Mouse (Mus musculus): Measurements from ENCODE around the gene Lss. TPM values are rescaled to one million over a fixed set of nuclear protein-coding genes. Genes with fewer than 3 reads are reported as not detected.

Lss gene
- total RNA-seq, 2 experiments from 2014 or later, result 1.8 to 5.7 TPM

DNA sequence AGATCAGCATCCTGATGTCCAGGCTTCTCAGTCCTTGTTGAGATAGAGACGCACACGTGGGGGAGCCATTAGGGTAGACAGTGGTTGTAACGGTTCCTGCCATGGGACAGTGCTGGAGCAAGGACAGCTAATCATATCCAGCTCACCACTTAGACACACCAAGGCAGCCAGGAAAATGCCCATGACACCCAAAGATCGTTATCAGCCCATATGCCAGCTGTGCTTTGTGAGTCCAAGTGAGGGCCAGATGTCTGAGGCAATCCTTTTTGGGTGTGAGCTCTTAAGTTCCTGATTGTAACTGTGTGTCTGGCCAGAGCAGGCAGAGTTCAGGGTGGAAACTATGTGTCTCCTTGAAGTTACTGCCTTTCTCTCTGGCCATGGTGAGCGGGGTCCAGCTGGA is 22.7 kb downstream of the Lss start:
- no peak for ATAC-seq (replicated peaks; ENCODE audit: poor library complexity, severe bottlenecking)

DNA sequence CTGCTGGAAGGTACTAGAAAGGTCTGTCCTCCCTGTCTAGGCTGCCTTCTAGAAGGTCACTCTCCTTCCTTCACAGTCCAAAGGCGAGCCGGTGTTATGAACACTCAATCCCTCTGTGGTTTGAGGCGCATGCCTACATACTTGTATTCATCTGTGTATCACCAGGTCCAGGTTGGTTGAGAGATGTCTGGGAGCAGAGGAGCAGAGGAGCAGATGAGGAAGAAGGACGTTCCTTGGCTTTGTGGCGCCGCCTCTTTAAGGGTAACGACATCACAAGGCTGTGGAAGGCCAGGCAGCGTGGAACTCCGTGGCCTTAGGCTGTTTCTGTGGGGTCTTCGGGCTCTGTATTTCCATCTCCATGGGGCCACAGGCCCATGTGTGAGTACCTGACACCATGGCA is 30.6 kb downstream of the Lss start, which contains the start of gene Spatc1l:
Gene Spatc1l (plus strand): TSS at position 301 of the 400 bp plus-strand sequence.
- no peak for ATAC-seq (replicated peaks; ENCODE audit: poor library complexity, severe bottlenecking)

- ATAC-seq (replicated peaks; ENCODE audit: poor library complexity, severe bottlenecking), result no peak
These were observed 38.8 kb downstream of the Lss start for GRCm38 (mm10) chr10:76569996-76570685.

DNA sequence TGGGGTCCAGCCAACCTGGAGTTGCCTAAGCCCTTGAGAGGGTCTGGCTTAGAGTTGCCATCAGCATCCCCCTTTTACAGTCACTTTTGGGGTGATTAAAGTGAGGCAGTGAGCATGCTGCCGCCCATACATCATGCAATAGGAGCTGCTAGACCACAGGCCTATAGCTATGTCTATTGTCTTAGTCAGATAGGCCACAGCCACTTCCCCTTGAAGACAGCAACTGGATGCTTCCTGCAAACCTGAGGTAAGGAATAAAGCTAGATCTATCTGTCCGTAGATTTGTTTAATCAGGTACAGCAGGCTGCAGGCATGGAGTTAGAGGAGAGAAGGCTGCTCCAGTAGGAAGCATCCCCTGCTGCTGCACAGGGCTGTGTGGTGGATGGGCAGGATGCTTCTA is 39.7 kb downstream of the Lss start:
- no peak for ATAC-seq (replicated peaks; ENCODE audit: poor library complexity, severe bottlenecking)

- no peak for ATAC-seq (replicated peaks; ENCODE audit: poor library complexity, severe bottlenecking)
These were observed 40.8 kb downstream of the Lss start for GRCm38 (mm10) chr10:76572151-76572550.

GRCm38 (mm10) chr10:76575374-76575773 is 44.0 kb downstream of the Lss start, which contains the start of gene Ftcd:
Gene Ftcd (plus strand): TSS chr10:76575648.
- no peak for ATAC-seq (replicated peaks; ENCODE audit: poor library complexity, severe bottlenecking)

GRCm38 (mm10) chr10:76576920-76577319 is 45.5 kb downstream of the Lss start:
- ATAC-seq (replicated peaks; ENCODE audit: poor library complexity, severe bottlenecking), result no peak

GRCm38 (mm10) chr10:76584138-76584537 is 52.8 kb downstream of the Lss start:
- no peak for ATAC-seq (replicated peaks; ENCODE audit: poor library complexity, severe bottlenecking)

DNA sequence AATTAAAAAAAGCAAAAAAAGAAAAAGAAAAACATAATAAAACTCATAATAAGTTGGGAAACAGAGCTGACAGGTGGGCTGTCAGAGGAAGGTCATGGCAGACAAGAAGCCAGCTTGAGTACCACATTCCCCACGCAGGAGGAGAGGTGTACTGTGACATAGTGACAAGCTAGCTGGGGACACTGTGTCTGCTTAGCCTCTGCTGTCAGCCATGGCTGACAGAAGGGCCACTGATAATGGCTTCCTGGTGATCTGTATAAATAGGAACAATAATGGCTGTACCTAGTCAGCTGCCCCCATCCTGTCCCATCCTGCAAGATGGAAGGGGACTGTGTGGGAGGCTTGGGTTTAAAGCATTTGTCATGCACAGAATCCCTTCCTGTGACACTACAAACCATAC is 54.8 kb downstream of the Lss start:
- ATAC-seq (replicated peaks; ENCODE audit: poor library complexity, severe bottlenecking), result no peak

DNA sequence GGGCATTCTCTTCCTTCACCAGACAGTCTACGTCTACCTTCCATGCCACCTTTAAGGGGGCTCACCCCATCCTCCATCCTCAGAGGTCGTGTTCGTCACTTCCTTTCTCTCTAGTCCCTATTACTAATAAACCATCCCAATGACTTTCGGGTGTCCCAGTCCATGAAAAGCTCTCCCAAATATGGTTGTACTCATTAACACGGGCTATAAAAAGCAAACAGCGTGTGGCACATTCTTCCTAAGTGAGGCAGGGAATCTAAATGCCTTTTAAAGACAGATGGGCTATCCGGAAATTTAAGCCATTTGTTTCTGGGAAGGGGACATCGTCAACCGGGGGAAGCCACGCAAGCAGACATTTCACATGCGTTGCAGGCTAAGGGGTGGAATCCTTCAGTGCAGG is 58.8 kb downstream of the Lss start:
- ATAC-seq (replicated peaks; ENCODE audit: poor library complexity, severe bottlenecking), result no peak

DNA sequence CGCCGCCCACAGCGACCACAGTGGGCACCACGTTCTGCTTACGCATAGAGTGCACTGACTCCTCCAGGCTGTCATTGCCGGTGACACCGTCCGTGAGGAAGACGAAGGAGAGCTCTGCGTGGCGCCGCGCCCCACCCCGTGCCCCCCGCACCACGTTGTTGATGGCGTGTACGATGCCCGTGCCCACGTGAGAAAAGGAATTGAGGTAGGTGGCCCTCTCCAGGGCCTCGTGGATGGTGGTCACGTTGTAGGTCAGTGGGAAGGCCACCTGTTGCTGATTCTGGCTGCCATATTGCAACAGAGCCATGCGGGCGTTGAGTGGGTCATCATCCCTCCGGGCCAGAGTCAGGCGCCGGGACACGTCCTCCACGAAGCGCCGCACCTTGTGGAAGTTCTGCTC is 65.0 kb downstream of the Lss start:
- no peak for ATAC-seq (replicated peaks; ENCODE audit: poor library complexity, severe bottlenecking)

GRCm38 (mm10) chr10:76602690-76603089 is 71.3 kb downstream of the Lss start:
- ATAC-seq (replicated peaks; ENCODE audit: poor library complexity, severe bottlenecking), result no peak

Other genes with a start within 250 kb of the Lss start
- 4.4 and 6.6 TPM in 2 replicates for gene Dip2a, start 186.3 kb upstream of the Lss start, total RNA-seq (2014; fragmentation: Nextera tagmentation)
- gene Dip2a, start 186.3 kb upstream of the Lss start, total RNA-seq (2017), result 1.2 and 2.3 TPM in 2 replicates
- 12.7 TPM in 1 of 2 replicates, not detected in the other for gene AC141477.1, start 91.1 kb upstream of the Lss start, total RNA-seq (2014; fragmentation: Nextera tagmentation)
- 10.5 TPM in 1 of 2 replicates, not detected in the other for gene AC141477.1, start 91.1 kb upstream of the Lss start, total RNA-seq (2017)
- gene Pcnt, start 88.8 kb upstream of the Lss start, total RNA-seq (2014; fragmentation: Nextera tagmentation), result 39.5 and 41.9 TPM in 2 replicates
- gene Pcnt, start 88.8 kb upstream of the Lss start, total RNA-seq (2017), result 53.6 and 55.6 TPM in 2 replicates
- not detected in 2 replicates for gene 2610028H24Rik, start 82.5 kb upstream of the Lss start, total RNA-seq (2014; fragmentation: Nextera tagmentation)
- not detected in 2 replicates for gene 2610028H24Rik, start 82.5 kb upstream of the Lss start, total RNA-seq (2017)
- gene Mcm3ap, start 62.7 kb upstream of the Lss start, total RNA-seq (2014; fragmentation: Nextera tagmentation), result 63.4 and 84.6 TPM in 2 replicates
- 50.6 and 60.1 TPM in 2 replicates for gene Mcm3ap, start 62.7 kb upstream of the Lss start, total RNA-seq (2017)
- gene Ybey, start 62.5 kb upstream of the Lss start, total RNA-seq (2014; fragmentation: Nextera tagmentation), result 3.1 and 3.6 TPM in 2 replicates
- 4.3 and 6.5 TPM in 2 replicates for gene Ybey, start 62.5 kb upstream of the Lss start, total RNA-seq (2017)
- not detected in 2 replicates for gene Spatc1l, start 30.7 kb downstream of the Lss start, total RNA-seq (2014; fragmentation: Nextera tagmentation)
- gene Spatc1l, start 30.7 kb downstream of the Lss start, total RNA-seq (2017), result not detected in 2 replicates
- not detected in 2 replicates for gene Ftcd, start 44.1 kb downstream of the Lss start, total RNA-seq (2014; fragmentation: Nextera tagmentation)
- gene Ftcd, start 44.1 kb downstream of the Lss start, total RNA-seq (2017), result not detected in 2 replicates
- gene Col6a2, start 92.0 kb downstream of the Lss start, total RNA-seq (2014; fragmentation: Nextera tagmentation), result not detected in 2 replicates
- gene Col6a2, start 92.0 kb downstream of the Lss start, total RNA-seq (2017), result 0.13 TPM in 1 of 2 replicates, not detected in the other
- not detected in 2 replicates for gene Col6a1, start 194.6 kb downstream of the Lss start, total RNA-seq (2014; fragmentation: Nextera tagmentation)
- gene Col6a1, start 194.6 kb downstream of the Lss start, total RNA-seq (2017), result not detected in 2 replicates